Mouse (Mus musculus) gastrocnemius, postnatal 4 days (tissue): ENCODE measurements around the gene Cpvl. TPM values are rescaled to one million over a fixed set of nuclear protein-coding genes. Genes with fewer than 3 reads are reported as not detected.

Source experiments
- DNase-seq, 2 experiments: peaks; one replicate each; pipeline ENCODE4 v3.0.0; 2021 to 2022; ENCODE audit warnings: low spot score in 2 of 2, mixed read lengths in 2 of 2
- long read RNA-seq, 2 experiments: library from polyadenylated mRNA; stranded (forward); transcript quantifications; one replicate each; pipeline ENCODE4 v2.0.0; 2021
- total RNA-seq, 2 experiments: library from RNA; stranded (reverse); gene quantifications; 2 replicates each; pipeline ENCODE4 v1.2.3; 2021

Cpvl gene
- under 1 TPM in 1 of 2 experiments, not detected in 1; 0.17 TPM for total RNA-seq
- long read RNA-seq, experiment 1, result 0 reads
- long read RNA-seq, experiment 2, result 0 reads

- no peak for DNase-seq
These were observed at the start of gene Cpvl for GRCm38 (mm10) chr6:53978571-53978970. TSS of gene Cpvl (minus strand) at chr6:53978671.

GRCm38 (mm10) chr6:54023846-54024245 lies 45.4 kb upstream of the Cpvl start:
- DNase-seq, result no peak

GRCm38 (mm10) chr6:54021123-54021789 lies 42.8 kb upstream of the Cpvl start:
- DNase-seq, result no peak

GRCm38 (mm10) chr6:54018861-54019260 lies 40.4 kb upstream of the Cpvl start:
- no peak for DNase-seq

- no peak for DNase-seq
These were observed 39.6 kb upstream of the Cpvl start for GRCm38 (mm10) chr6:54018038-54018437.

- no peak for DNase-seq
These were observed 33.7 kb upstream of the Cpvl start for GRCm38 (mm10) chr6:54012163-54012562.

GRCm38 (mm10) chr6:54010362-54010761 lies 31.9 kb upstream of the Cpvl start:
- no peak for DNase-seq

- no peak for DNase-seq
These were observed 30.8 kb upstream of the Cpvl start for GRCm38 (mm10) chr6:54009293-54009692.

- DNase-seq, result no peak
These were observed 30.1 kb upstream of the Cpvl start for GRCm38 (mm10) chr6:54008448-54009120.

- DNase-seq, result no peak
These were observed 26.8 kb upstream of the Cpvl start for GRCm38 (mm10) chr6:54005302-54005701.

GRCm38 (mm10) chr6:53996226-53996955 lies 17.9 kb upstream of the Cpvl start:
- DNase-seq, result no peak

- DNase-seq, result no peak
These were observed 17.0 kb upstream of the Cpvl start for GRCm38 (mm10) chr6:53995519-53995918.

- no peak for DNase-seq
These were observed 13.9 kb upstream of the Cpvl start for GRCm38 (mm10) chr6:53992386-53992785.

- no peak for DNase-seq
These were observed 8.8 kb upstream of the Cpvl start for GRCm38 (mm10) chr6:53987235-53987634.

- no peak for DNase-seq
These were observed 8.0 kb upstream of the Cpvl start for GRCm38 (mm10) chr6:53986273-53986985.

GRCm38 (mm10) chr6:53983820-53984219 lies 5.3 kb upstream of the Cpvl start:
- no peak for DNase-seq

- no peak for DNase-seq
These were observed 4.1 kb upstream of the Cpvl start for GRCm38 (mm10) chr6:53982612-53983011.

GRCm38 (mm10) chr6:53982047-53982600 lies 3.7 kb upstream of the Cpvl start:
- no peak for DNase-seq

GRCm38 (mm10) chr6:53980817-53981480 lies 2.5 kb upstream of the Cpvl start:
- DNase-seq, result no peak

- no peak for DNase-seq
These were observed 4.4 kb downstream of the Cpvl start for GRCm38 (mm10) chr6:53974040-53974439.

GRCm38 (mm10) chr6:53973468-53973867 lies 5.0 kb downstream of the Cpvl start:
- no peak for DNase-seq
